Mouse (Mus musculus) liver (tissue): ENCODE measurements at regions not wholly inside any gene's neighbourhood (a gene's known extent, or its start where the extent isn't known, plus 50 kb on each side); places are given as distances from the start of the nearest gene placed in this dataset.

Experiments used
- DNase-seq: peaks from one replicate; pipeline ENCODE4 v3.0.0-alpha.2; 2020; ENCODE audit warnings: mixed read lengths

DNA sequence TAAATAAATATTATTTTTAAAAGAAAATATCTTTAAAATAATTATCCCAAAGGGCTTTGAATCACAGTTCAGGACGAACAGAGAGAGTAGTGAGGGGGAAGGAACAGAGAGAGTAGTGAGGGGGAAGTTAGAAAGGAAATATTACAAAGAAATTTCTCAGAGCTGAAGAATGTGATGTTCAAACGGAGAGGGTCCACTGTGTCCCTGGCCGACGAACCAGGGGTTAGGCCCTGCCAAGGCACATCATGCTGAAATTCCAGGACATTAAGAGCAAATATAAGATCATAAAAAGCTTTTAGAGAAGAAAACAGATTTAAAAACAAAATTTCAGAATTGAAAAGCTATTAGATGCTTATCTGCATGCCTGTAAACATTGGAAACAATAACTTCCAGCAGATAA lies 61.6 kb downstream of the Skor1 start:
- no peak for DNase-seq

GRCm38 (mm10) chr9:63086671-63087070 lies 62.1 kb downstream of the Skor1 start:
- no peak for DNase-seq

DNA sequence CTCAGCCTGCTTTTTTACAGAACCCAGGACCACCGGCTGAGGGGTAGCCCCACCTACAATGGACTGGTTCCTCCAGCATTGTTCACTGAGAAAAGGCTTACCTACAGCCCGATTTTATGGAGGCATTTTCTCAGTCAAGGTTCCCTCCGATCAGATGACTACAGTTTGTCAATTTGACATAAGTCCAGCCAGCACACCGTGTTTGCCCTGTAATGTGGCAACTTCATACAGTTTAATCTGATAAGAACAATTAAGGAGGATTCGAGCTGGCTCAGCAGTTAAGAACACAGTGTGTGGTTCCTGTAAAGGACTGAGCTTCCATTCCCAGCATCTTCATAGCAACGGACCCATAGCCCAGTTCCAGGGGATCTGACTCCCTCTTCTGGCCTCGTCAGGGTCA lies 65.9 kb downstream of the Skor1 start:
- DNase-seq: no peak

DNA sequence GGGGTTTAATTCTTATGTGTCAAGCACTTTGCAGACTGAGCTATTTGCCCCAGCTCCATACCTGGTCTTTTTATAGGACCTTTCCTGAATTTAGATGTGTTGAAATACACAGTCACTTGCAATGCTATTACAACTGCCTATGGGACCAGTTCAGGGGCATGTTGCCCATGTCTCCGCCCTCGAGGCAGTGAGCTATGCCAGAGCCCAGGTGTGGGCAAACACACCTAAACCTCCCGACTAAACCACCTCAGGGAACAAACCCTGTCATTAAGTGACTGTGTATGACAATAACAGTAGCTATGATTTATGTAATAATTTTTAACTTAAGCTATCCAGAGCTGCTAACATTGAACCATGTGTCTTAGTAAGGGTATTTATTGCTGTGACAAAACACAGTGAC lies 66.5 kb downstream of the Skor1 start:
- no peak for DNase-seq

- no peak for DNase-seq
Observed at GRCm38 (mm10) chr9:63080406-63080805, 68.4 kb downstream of the Skor1 start.

DNA sequence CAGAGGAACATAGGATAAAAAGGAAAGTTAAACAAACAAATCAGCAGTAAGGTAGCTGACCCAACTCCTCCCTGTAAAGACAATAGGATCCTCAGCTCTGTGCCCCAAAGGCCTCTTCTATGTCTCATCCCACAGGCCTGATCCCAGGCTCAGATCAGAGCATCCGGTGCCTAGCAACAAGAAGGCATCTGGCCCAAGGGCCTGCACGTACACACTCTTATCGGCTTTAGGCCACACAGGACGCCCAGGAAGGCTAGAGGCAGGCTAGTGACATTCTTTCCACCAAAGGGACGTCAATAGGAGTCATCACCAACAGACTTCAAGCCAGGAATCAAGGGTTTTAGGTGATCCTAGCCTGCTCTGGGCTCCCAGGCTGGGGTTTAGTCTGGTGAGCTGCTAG lies 73.5 kb downstream of the Skor1 start:
- DNase-seq: no peak

GRCm38 (mm10) chr9:63074803-63075202 lies 74.0 kb downstream of the Skor1 start:
- DNase-seq: no peak

DNA sequence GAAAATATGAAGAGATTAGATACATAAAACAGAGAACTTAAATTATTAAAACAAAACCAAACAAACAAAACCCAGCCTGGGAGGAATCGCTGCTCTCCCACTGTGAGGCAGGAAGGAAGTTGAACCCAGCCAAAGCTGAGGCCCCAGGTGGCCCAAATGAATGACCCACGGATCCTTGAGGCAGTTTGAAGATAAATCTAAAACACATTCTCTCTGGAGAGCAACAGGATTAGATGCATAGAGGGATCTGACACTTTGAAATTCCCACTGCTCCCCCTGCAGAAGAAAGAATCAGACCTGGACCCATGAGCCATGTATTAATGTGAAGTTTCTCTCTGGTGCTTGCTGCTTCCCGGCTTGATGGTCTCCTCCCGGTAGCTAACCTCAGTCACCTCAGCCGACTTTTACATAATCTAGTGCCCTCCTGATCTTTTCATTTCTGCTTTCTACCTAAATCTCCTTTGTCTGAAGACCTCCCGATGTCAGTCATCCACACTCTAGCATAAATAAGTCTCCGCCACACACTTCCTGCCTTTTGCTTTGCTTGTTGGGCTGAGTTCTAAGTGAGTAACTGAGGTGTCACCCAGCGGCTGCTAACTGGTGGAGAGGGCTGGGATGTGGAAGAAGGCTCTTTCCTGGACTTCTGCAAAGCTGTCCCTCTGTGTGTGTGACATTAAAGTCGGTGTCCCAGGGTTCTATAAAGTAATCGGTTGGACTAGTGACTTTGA lies 74.6 kb downstream of the Skor1 start:
- no peak for DNase-seq

GRCm38 (mm10) chr9:63071032-63071431 lies 77.7 kb downstream of the Skor1 start:
- DNase-seq: no peak

GRCm38 (mm10) chr9:63069919-63070318 lies 78.8 kb downstream of the Skor1 start:
- DNase-seq: no peak

DNA sequence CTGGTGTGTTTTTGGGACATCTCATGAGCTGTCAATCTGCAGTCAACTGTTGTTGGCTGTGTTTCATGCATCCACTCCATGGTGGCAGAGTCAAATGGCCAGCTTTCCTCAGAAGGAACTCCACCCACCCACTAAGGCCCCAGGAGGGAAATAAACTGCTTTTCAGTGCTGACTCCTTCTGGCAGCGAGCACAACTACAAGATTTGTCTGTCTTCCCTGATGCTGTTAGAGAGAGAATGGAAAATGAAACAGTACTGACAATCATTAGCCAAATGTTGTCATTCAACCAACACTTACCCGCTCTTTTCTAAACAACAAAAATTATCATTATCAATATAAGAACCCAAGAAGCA lies 79.3 kb upstream of the Pias1 start:
- no peak for DNase-seq

GRCm38 (mm10) chr9:63066384-63067053 lies 78.8 kb upstream of the Pias1 start:
- DNase-seq: no peak

DNA sequence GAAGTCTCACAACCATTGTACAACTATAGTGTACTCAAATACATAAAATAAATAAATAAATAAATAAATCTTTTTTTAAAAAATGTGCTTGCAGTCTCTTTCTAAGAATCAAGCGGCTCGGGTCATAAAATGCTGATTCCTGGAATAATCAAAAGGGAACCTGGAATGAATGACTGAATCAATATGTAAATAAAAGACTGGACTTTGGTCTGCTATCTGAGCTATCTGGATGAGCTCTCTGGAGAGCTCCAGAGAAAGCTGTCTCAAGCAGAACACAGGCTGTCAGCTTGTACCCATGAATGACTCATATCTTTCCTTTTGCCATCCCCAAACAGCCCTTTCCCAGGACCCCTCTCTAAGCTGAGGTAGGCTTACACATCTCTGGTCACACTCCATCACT lies 75.8 kb upstream of the Pias1 start:
- DNase-seq: no peak

DNA sequence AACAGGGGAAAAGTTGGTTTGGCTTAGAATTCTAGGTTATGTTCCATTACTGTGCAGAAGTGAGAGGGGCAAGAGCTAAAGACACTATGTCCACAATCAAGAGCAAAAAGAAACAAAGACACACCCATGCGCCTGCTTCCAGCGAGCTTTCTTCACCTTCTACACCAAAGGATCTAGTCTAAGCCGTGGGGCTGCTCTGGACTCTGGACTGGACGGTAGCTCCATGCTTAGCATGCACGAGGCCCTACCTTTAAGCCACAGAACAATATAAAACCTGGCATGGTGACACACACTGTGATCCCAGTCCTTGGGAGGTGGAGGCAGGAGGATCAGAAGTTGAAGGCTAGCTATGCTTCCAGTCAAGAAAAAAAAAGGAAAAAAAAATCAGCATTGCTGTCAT lies 73.0 kb upstream of the Pias1 start:
- DNase-seq: no peak

DNA sequence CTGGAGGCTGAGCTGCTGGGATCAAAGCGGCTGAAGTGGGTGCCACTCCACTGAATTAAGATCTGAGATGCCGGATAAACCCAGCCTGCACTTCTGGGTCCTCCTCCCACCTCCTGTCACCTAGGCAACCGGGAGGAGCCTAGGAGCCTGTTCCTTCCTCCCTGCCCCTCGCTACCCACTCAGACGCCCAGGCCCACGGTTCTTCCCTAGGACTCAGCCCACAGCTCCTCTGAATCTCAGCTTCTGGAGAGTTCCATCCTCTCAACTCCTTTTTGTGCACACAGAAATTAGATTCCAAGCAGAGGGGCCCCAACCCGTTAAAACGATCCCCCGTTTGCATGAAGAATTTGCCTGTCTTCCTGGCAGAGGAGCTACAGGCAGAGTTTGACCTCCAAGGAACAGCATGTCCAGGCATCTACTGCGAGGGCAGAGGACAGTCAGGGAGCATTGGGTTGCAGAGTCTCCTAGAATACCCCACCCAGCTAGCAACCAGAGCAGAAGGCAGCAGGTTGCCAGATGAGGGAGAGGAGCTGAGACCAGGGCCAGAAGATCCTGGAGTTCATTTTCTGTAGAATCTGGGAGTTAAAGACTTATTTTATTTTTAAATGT lies 71.6 kb upstream of the Pias1 start:
- DNase-seq: peak; percentile 36

GRCm38 (mm10) chr9:63058506-63059233 lies 70.9 kb upstream of the Pias1 start:
- no peak for DNase-seq

DNA sequence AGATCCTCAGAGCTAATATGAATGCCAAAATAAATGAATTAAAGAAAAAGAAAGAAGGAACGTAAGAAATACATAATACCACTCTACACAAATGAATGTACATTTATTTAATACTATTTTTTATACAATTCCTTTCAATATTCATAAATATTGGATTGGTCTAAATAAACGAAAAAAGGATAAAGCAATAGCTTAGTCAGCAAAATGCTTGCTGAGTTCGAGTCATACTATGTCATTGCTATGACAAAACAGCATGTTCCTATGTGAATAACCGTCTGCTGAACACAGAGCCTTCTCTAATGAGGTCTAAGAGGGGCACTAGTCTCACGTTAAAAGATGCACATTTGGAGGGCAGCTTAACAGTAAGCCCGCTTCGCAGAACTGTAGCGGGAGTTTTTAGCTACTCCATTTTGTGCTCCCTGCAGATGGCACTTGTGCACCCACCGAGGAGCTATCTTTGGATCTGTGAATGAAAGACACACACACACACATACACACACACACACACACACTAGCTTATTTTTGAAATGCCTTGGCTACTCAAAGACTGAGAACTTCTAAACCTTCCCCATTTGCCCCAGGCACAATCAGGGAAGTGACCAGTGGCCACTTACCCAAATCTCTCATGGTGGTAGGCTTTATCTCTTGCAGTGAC lies 69.1 kb upstream of the Pias1 start:
- no peak for DNase-seq

DNA sequence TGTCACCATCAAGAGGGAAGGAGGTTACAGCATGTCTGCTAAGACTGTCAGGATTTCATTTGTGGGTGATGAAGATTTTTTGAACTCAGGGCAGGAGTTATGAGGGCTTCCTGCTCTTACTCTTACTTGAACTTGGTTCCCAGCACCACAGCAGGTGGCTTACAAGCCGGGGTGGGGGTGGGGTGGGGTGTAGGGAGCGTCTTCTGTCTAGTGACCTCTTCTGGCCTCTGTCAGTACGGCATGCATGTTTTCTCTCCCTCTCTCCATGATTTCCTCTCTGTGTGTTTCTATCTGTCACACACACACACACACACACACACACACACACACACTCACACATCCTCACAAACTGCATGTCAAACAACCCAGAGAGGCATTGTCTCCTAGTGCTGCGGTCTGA lies 64.5 kb upstream of the Pias1 start:
- no peak for DNase-seq

- no peak for DNase-seq
Observed at GRCm38 (mm10) chr9:63051631-63052030, 63.9 kb upstream of the Pias1 start.

- DNase-seq: no peak
Observed at GRCm38 (mm10) chr9:63049290-63049689, 61.6 kb upstream of the Pias1 start.

DNA sequence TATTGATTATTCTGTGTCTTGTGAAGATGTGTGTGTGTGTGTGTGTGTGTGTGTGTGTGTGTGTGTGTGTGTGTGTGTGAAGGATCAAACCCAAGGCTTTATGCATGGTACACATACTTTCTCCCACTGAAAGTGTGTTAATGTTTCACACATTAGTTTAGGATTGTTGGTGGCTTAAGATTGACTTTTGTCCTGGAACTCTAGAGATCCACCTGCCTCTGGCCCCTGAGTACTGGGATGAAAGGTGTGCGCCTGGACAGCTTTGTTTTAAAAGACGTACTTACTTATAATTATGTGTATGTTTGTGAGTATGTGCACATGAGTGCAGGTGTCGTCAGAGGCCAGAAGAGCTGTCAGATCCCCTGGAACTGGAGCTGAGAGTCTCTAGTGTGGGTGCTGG lies 59.3 kb upstream of the Pias1 start:
- no peak for DNase-seq

DNA sequence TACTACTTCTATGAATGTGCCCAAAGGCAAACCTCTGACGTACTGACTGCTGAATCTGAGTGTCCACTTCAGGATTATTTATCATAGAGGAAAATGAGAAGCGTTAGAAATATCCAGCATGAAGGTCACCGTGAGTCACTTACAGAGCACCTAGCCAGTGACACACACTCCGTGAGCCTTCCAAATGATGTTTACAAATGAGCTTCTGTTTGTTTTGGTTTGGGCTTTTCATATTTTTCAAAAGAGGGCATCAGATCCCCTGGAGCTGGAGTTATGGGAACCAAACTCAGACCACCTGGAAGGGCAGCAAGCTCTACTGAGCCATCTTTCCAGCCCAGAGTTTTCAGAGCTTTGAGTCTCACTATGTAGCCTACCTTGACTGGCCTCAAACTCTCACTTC lies 57.8 kb upstream of the Pias1 start:
- DNase-seq: no peak

DNA sequence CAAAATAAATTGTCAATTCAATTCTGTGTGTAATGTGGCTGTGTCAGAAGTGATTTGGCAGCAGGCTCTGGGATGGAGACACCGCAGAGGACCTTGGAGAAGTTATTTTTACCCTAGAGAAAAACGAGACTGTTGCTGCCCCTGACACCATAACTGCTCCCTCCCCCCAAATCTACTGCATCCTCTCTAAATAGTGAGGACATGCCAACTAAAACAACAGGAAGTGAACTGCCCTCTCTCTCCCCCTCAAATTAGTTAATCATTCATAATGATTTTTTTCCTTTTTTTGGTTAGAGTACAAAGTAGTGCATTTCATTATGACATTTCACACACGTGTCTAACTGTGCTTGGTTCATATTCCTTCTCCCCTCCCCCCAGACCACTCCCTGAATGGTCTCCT lies 55.6 kb upstream of the Pias1 start:
- DNase-seq: no peak
